Comparison of ENCODE assay signal across 14 mouse cellular contexts in the genomic region with DNA sequence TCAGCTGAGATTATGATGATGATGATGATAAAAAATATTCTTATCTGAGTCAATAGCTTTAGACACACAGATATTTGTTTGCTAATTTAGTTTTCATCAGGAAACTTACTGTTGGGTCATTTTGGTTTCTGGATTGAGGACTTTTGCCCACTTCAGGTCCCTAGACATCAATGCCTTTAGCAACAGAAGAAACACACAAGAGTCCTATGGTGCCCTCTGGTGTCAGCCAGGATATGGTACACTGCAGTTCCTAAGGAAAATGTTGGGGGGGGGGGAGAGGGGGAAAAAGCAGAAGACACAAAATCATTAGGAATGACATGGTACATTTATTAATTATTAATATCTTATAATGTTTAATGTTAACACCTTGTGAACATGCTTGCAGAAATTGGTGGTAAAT. TPM values are rescaled to one million over a fixed set of nuclear protein-coding genes. Genes with fewer than 3 reads are reported as not detected.
A peak's percentile ranks its signal among the peaks of the same experiment; 100 is the strongest.
DNase-seq lines count a peak whose midpoint lies in the region; ATAC-seq and TF ChIP-seq lines count a peak whose summit lies in the region.
"Had no signal": no experiment of that assay in that cellular context is flagged by ENCODE, and none has a peak within 500 bp of the region (broad histone marks: within the 10 kb centered on the region; RNA-seq: fewer than 3 reads in every experiment).

No protein-coding gene starts in this region.

- H3K27ac ChIP-seq in intestine, postnatal 0 days (ENCODE audit: low read depth, low read length), result no peak overlapping the region
- H3K27ac ChIP-seq in intestine, embryonic 15.5 days, result no peak overlapping the region
- no peak overlapping the region for H3K27ac ChIP-seq in lung, embryonic 14.5 days (ENCODE audit: low read depth)
- H3K27ac ChIP-seq: forebrain, embryonic 13.5 days; hindbrain, embryonic 13.5 days; liver, embryonic 13.5 days; midbrain, embryonic 10.5 days; neural tube, embryonic 15.5 days had no signal

- TF ChIP-seq CTCF in intestine, postnatal 0 days (IDR thresholded peaks at IDR 0.05; ENCODE audit: low read depth), result peak; percentile 66
- peak; percentile 55 for TF ChIP-seq CTCF in lung, embryonic 14.5 days (IDR thresholded peaks at IDR 0.05; ENCODE audit: low read depth)
- no peak for TF ChIP-seq CTCF in lung, adult 2 months (IDR thresholded peaks at IDR 0.05; ENCODE audit: insufficient read depth, low read length)
- peak; percentile 47; the same call in 1 of the 2 replicates for TF ChIP-seq CTCF in brain, embryonic 14.5 days (IDR thresholded peaks at IDR 0.05; ENCODE audit: borderline replicate concordance, extremely low read depth, insufficient read depth, insufficient read length)

- no peak overlapping the region for H3K4me3 ChIP-seq in intestine, postnatal 0 days (ENCODE audit: low read depth, low read length)
- H3K4me3 ChIP-seq in intestine, embryonic 15.5 days (replicated peaks), result no peak overlapping the region
- H3K4me3 ChIP-seq in lung, embryonic 14.5 days (ENCODE audit: low read depth, low read length), result no peak overlapping the region
- H3K4me3 ChIP-seq in lung, adult 2 months (replicated peaks; ENCODE audit: extremely low read depth, low read depth, low read length), result no peak overlapping the region
- H3K4me3 ChIP-seq: forebrain, embryonic 13.5 days; hindbrain, embryonic 13.5 days; liver, embryonic 13.5 days; midbrain, embryonic 10.5 days; neural tube, embryonic 15.5 days had no signal

- no peaks in the 10 kb centered on the region for H3K36me3 ChIP-seq in intestine, postnatal 0 days (ENCODE audit: control insufficient read depth, insufficient read depth)
- H3K36me3 ChIP-seq in intestine, embryonic 15.5 days, result no peaks in the 10 kb centered on the region
- no peaks in the 10 kb centered on the region for H3K36me3 ChIP-seq in lung, embryonic 14.5 days (ENCODE audit: insufficient read depth)
- H3K36me3 ChIP-seq: hindbrain, embryonic 13.5 days; liver, embryonic 13.5 days; midbrain, embryonic 10.5 days; neural tube, embryonic 15.5 days had no signal

- H3K27me3 ChIP-seq in intestine, postnatal 0 days (replicated peaks; ENCODE audit: control insufficient read depth, insufficient read depth, low read length), result no peaks in the 10 kb centered on the region
- no peaks in the 10 kb centered on the region for H3K27me3 ChIP-seq in intestine, embryonic 15.5 days (replicated peaks)
- no peaks in the 10 kb centered on the region for H3K27me3 ChIP-seq in lung, embryonic 14.5 days (ENCODE audit: insufficient read depth, low read length)
- H3K27me3 ChIP-seq: forebrain, embryonic 13.5 days; hindbrain, embryonic 13.5 days; liver, embryonic 13.5 days; neural tube, embryonic 15.5 days had no signal

- H3K9me3 ChIP-seq in intestine, postnatal 0 days (ENCODE audit: control insufficient read depth), result no peaks in the 10 kb centered on the region
- H3K9me3 ChIP-seq in intestine, embryonic 15.5 days, result no peaks in the 10 kb centered on the region
- no peaks in the 10 kb centered on the region for H3K9me3 ChIP-seq in lung, embryonic 14.5 days (ENCODE audit: low read depth, low read length)
- H3K9me3 ChIP-seq: forebrain, embryonic 13.5 days; hindbrain, embryonic 13.5 days; liver, embryonic 13.5 days; midbrain, embryonic 10.5 days; neural tube, embryonic 15.5 days had no signal

- peak; percentile 4 to 17 for DNase-seq in adrenal gland, postnatal 36 days
- DNase-seq in adrenal gland, postnatal 25 days, result no peak
- DNase-seq in lung, embryonic 14.5 days, result peak; percentile 64
- DNase-seq in lung, adult 2 months, result no peak
- peak; percentile 49 for DNase-seq in brain, embryonic 14.5 days (ENCODE audit: low read depth)
- no peak for DNase-seq in thymus, postnatal 14 days
- DNase-seq: liver, embryonic 13.5 days; thymus, postnatal 4 days had no signal

- no peaks in the 10 kb centered on the region for H3K4me1 ChIP-seq in intestine, postnatal 0 days (replicated peaks; ENCODE audit: control insufficient read depth, insufficient read depth, low read length)
- no peaks in the 10 kb centered on the region for H3K4me1 ChIP-seq in intestine, embryonic 15.5 days (replicated peaks)
- H3K4me1 ChIP-seq in lung, embryonic 14.5 days (ENCODE audit: insufficient read depth), result no peaks in the 10 kb centered on the region
- H3K4me1 ChIP-seq in lung, adult 2 months (ENCODE audit: control insufficient read depth, insufficient read depth, low read length), result no peaks in the 10 kb centered on the region
- H3K4me1 ChIP-seq: forebrain, embryonic 13.5 days; hindbrain, embryonic 13.5 days; liver, embryonic 13.5 days; midbrain, embryonic 10.5 days; neural tube, embryonic 15.5 days had no signal

- no peak for TF ChIP-seq POLR2A in lung, adult 2 months (IDR thresholded peaks at IDR 0.05; ENCODE audit: borderline replicate concordance, extremely low read depth, low read depth, low read length)
- TF ChIP-seq POLR2A in brain, embryonic 14.5 days (IDR thresholded peaks at IDR 0.05; ENCODE audit: borderline replicate concordance, extremely low read depth, insufficient read depth, insufficient read length, poor library complexity, severe bottlenecking), result no peak

- no peak for ATAC-seq in intestine, postnatal 0 days
- no peak for ATAC-seq in intestine, embryonic 15.5 days
- ATAC-seq in lung, embryonic 14.5 days (ENCODE audit: insufficient read depth), result no peak

- H3K4me2 ChIP-seq in intestine, postnatal 0 days (replicated peaks; ENCODE audit: low read depth), result no peak overlapping the region
- H3K4me2 ChIP-seq in intestine, embryonic 15.5 days (replicated peaks), result no peak overlapping the region
- H3K4me2 ChIP-seq in lung, embryonic 14.5 days, result no peak overlapping the region
- H3K4me2 ChIP-seq: forebrain, embryonic 13.5 days; hindbrain, embryonic 13.5 days; liver, embryonic 13.5 days; neural tube, embryonic 15.5 days had no signal

- no peak overlapping the region for H3K9ac ChIP-seq in intestine, postnatal 0 days (ENCODE audit: low read depth, low read length)
- no peak overlapping the region for H3K9ac ChIP-seq in intestine, embryonic 15.5 days
- H3K9ac ChIP-seq in lung, embryonic 14.5 days, result no peak overlapping the region
- H3K9ac ChIP-seq: forebrain, embryonic 13.5 days; hindbrain, embryonic 13.5 days; liver, embryonic 13.5 days; neural tube, embryonic 15.5 days had no signal

RNA-seq across cellular contexts. Expression of a gene that starts 42.0 kb away (rescaled TPM):
- total RNA-seq in adrenal gland, postnatal 36 days (2021), result under 1 TPM; 0.53 to 0.66 TPM
- 0.57 and 1.0 TPM in 2 replicates for total RNA-seq in adrenal gland, postnatal 25 days (2021)
- 0.10 and 0.25 TPM in 2 replicates for polyA plus RNA-seq in intestine, postnatal 0 days (2015; fragmentation: Nextera tagmentation; extraction: Ambion mirVana)
- polyA plus RNA-seq in intestine, embryonic 15.5 days (2015; fragmentation: Nextera tagmentation; extraction: Ambion mirVana), result 0.24 and 0.57 TPM in 2 replicates
- 0.41 and 0.54 TPM in 2 replicates for polyA plus RNA-seq in lung, embryonic 14.5 days (2014; fragmentation: Nextera tagmentation; extraction: Ambion mirVana)
- polyA plus RNA-seq in lung, adult 2 months (2012; rRNA removed), result 0.05 and 0.12 TPM in 2 replicates
- 3.2 and 4.6 TPM in 2 replicates for polyA plus RNA-seq in brain, embryonic 14.5 days (2012; rRNA removed)
- polyA plus RNA-seq: liver, embryonic 13.5 days had no signal

Comparison
In these comparisons a context has a peak if more than half of its experiments do, and no peak if none do; other contexts are left out.
1. DNase-seq: peak in adrenal gland, postnatal 36 days (2 of 2), lung, embryonic 14.5 days (single experiment) and brain, embryonic 14.5 days (single experiment); none in adrenal gland, postnatal 25 days (single experiment), lung, adult 2 months (single experiment) and thymus, postnatal 14 days (single experiment).